Mouse (Mus musculus): Measurements from ENCODE around the gene Sos2. TPM values are rescaled to one million over a fixed set of nuclear protein-coding genes. Genes with fewer than 3 reads are reported as not detected.
A peak's percentile ranks its signal among the peaks of the same experiment; 100 is the strongest.

Gene Sos2
- polyA plus RNA-seq, 1 experiment from 2014 or later, result 8.5 TPM

GRCm38 (mm10) chr12:69544994-69545393 lies 136.7 kb downstream of the Sos2 start:
- Histone ChIP-seq H3K36me3 (no peaks in the 10 kb centered on the region), H3K27ac (no peak overlapping the region), H3K4me3 (replicated peaks) (no peak overlapping the region), H3K4me1 (replicated peaks) (no peaks in the 10 kb centered on the region), H3K9me3 (no peaks in the 10 kb centered on the region), H3K4me2 (replicated peaks) (no peak overlapping the region), H3K9ac (no peak overlapping the region), H3K27me3 (replicated peaks) (no peaks in the 10 kb centered on the region)
- no peak for ATAC-seq
- WGBS, result 87% methylated on average over 6 of the region's 6 CpGs

- no peak overlapping the region for H3K9ac ChIP-seq
- no peak overlapping the region for H3K4me2 ChIP-seq (replicated peaks)
- WGBS, result 46% methylated on average over 2 of the region's 2 CpGs
- H3K36me3 ChIP-seq, result no peaks in the 10 kb centered on the region
- ATAC-seq, result no peak
- H3K27ac ChIP-seq, result no peak overlapping the region
- H3K4me1 ChIP-seq (replicated peaks), result no peaks in the 10 kb centered on the region
- H3K9me3 ChIP-seq, result no peaks in the 10 kb centered on the region
- H3K27me3 ChIP-seq (replicated peaks), result no peaks in the 10 kb centered on the region
- H3K4me3 ChIP-seq (replicated peaks), result no peak overlapping the region
Observed at GRCm38 (mm10) chr12:69544562-69544961, 137.1 kb downstream of the Sos2 start.

GRCm38 (mm10) chr12:69542376-69542775 lies 139.3 kb downstream of the Sos2 start:
- no peak overlapping the region for H3K4me2 ChIP-seq (replicated peaks)
- WGBS, result 92% methylated on average over 8 of the region's 8 CpGs
- H3K36me3 ChIP-seq, result no peaks in the 10 kb centered on the region
- no peak overlapping the region for H3K4me3 ChIP-seq (replicated peaks)
- H3K27ac ChIP-seq, result no peak overlapping the region
- peaks cover 18% of the 10 kb centered on the region for H3K4me1 ChIP-seq (replicated peaks)
- H3K9ac ChIP-seq, result no peak overlapping the region
- no peaks in the 10 kb centered on the region for H3K9me3 ChIP-seq
- ATAC-seq, result no peak
- H3K27me3 ChIP-seq (replicated peaks), result no peaks in the 10 kb centered on the region

- H3K9me3 ChIP-seq, result no peaks in the 10 kb centered on the region
- WGBS, result 58% methylated on average over 8 of the region's 8 CpGs
- H3K27ac ChIP-seq, result no peak overlapping the region
- H3K36me3 ChIP-seq, result no peaks in the 10 kb centered on the region
- no peak overlapping the region for H3K4me3 ChIP-seq (replicated peaks)
- no peak for ATAC-seq
- H3K9ac ChIP-seq, result no peak overlapping the region
- H3K27me3 ChIP-seq (replicated peaks), result no peaks in the 10 kb centered on the region
- H3K4me2 ChIP-seq (replicated peaks), result no peak overlapping the region
- H3K4me1 ChIP-seq (replicated peaks), result peaks cover 18% of the 10 kb centered on the region
Observed at GRCm38 (mm10) chr12:69541663-69542062, 140.0 kb downstream of the Sos2 start.

GRCm38 (mm10) chr12:69539353-69539752 lies 142.3 kb downstream of the Sos2 start:
- WGBS, result 54% methylated on average over 7 of the region's 7 CpGs
- H3K9me3 ChIP-seq, result no peaks in the 10 kb centered on the region
- no peaks in the 10 kb centered on the region for H3K27me3 ChIP-seq (replicated peaks)
- no peaks in the 10 kb centered on the region for H3K36me3 ChIP-seq
- no peak overlapping the region for H3K9ac ChIP-seq
- peaks cover 18% of the 10 kb centered on the region for H3K4me1 ChIP-seq (replicated peaks)
- no peak overlapping the region for H3K27ac ChIP-seq
- no peak overlapping the region for H3K4me2 ChIP-seq (replicated peaks)
- H3K4me3 ChIP-seq (replicated peaks), result no peak overlapping the region
- ATAC-seq, result no peak

GRCm38 (mm10) chr12:69538362-69538950 lies 143.2 kb downstream of the Sos2 start:
- WGBS, result 42% methylated on average over 4 of the region's 4 CpGs
- H3K27ac ChIP-seq, result peak overlapping the region; percentile 89

GRCm38 (mm10) chr12:69537675-69538361 lies 143.8 kb downstream of the Sos2 start:
- Histone ChIP-seq H3K9me3 (no peaks in the 10 kb centered on the region), H3K4me3 (replicated peaks) (peak overlapping the region; percentile 25), H3K4me1 (replicated peaks) (peaks cover 18% of the 10 kb centered on the region), H3K27ac (peak overlapping the region; percentile 89), H3K9ac (peak overlapping the region; percentile 28; the same call in 1 of the 2 replicates), H3K27me3 (replicated peaks) (no peaks in the 10 kb centered on the region), H3K4me2 (replicated peaks) (peak overlapping the region; percentile 70), H3K36me3 (no peaks in the 10 kb centered on the region)
- ATAC-seq, result peak; percentile 73
- WGBS, result 11% methylated on average over 19 of the region's 19 CpGs

More at GRCm38 (mm10) chr12:69538362-69538950, 143.2 kb downstream of the Sos2 start:
- H3K27me3 ChIP-seq (replicated peaks), result no peaks in the 10 kb centered on the region
- H3K9ac ChIP-seq, result 0 out of 2 replicates have a peak overlapping the region, but pooled peaks have one; percentile 28
- H3K4me2 ChIP-seq (replicated peaks), result peak overlapping the region; percentile 70
- no peak for ATAC-seq
- peaks cover 18% of the 10 kb centered on the region for H3K4me1 ChIP-seq (replicated peaks)
- H3K4me3 ChIP-seq (replicated peaks), result no peak overlapping the region
- H3K36me3 ChIP-seq, result no peaks in the 10 kb centered on the region
- H3K9me3 ChIP-seq, result no peaks in the 10 kb centered on the region

GRCm38 (mm10) chr12:69537243-69537674 lies 144.4 kb downstream of the Sos2 start:
- peak overlapping the region; percentile 89 for H3K27ac ChIP-seq
- H3K27me3 ChIP-seq (replicated peaks), result no peaks in the 10 kb centered on the region
- peak; percentile 83 for ATAC-seq
- H3K36me3 ChIP-seq, result no peaks in the 10 kb centered on the region
- peak overlapping the region; percentile 25; the same call in 1 of the 2 replicates for H3K4me3 ChIP-seq (replicated peaks)
- H3K4me2 ChIP-seq (replicated peaks), result peak overlapping the region; percentile 70
- H3K9me3 ChIP-seq, result no peaks in the 10 kb centered on the region
- H3K9ac ChIP-seq, result peak overlapping the region; percentile 3; the same call in 1 of the 2 replicates
- peaks cover 18% of the 10 kb centered on the region for H3K4me1 ChIP-seq (replicated peaks)
- WGBS, result 22% methylated on average over 10 of the region's 10 CpGs

- 0 out of 2 replicates have a peak, but pooled peaks have one; percentile 6 for ATAC-seq
- H3K4me3 ChIP-seq (replicated peaks), result no peak overlapping the region
- H3K27ac ChIP-seq, result peak overlapping the region; percentile 89; the same call in 1 of the 2 replicates
- no peaks in the 10 kb centered on the region for H3K9me3 ChIP-seq
- peak overlapping the region; percentile 70 for H3K4me2 ChIP-seq (replicated peaks)
- H3K27me3 ChIP-seq (replicated peaks), result no peaks in the 10 kb centered on the region
- peaks cover 18% of the 10 kb centered on the region for H3K4me1 ChIP-seq (replicated peaks)
- 66% methylated on average over 10 of the region's 10 CpGs for WGBS
- H3K9ac ChIP-seq, result no peak overlapping the region; the same call in 1 of the 2 replicates
- H3K36me3 ChIP-seq, result no peaks in the 10 kb centered on the region
Observed at GRCm38 (mm10) chr12:69536616-69537242, 144.9 kb downstream of the Sos2 start.

Other genes starting within 250 kb of the Sos2 start
- 25.6 and 26.7 TPM in 2 replicates for gene Vcpkmt, start 98.8 kb downstream of the Sos2 start, polyA plus RNA-seq (2015; fragmentation: Nextera tagmentation; extraction: Ambion mirVana)
- gene L2hgdh, start 43.0 kb upstream of the Sos2 start, polyA plus RNA-seq (2015; fragmentation: Nextera tagmentation; extraction: Ambion mirVana), result 20.7 and 21.6 TPM in 2 replicates
- gene Atp5s, start 43.1 kb upstream of the Sos2 start, polyA plus RNA-seq (2015; fragmentation: Nextera tagmentation; extraction: Ambion mirVana), result 29.6 and 31.3 TPM in 2 replicates
- gene Cdkl1, start 109.4 kb upstream of the Sos2 start, polyA plus RNA-seq (2015; fragmentation: Nextera tagmentation; extraction: Ambion mirVana), result 2.7 and 2.9 TPM in 2 replicates
- 5.6 and 5.9 TPM in 2 replicates for gene Atl1, start 210.8 kb upstream of the Sos2 start, polyA plus RNA-seq (2015; fragmentation: Nextera tagmentation; extraction: Ambion mirVana)
- gene Map4k5, start 211.3 kb upstream of the Sos2 start, polyA plus RNA-seq (2015; fragmentation: Nextera tagmentation; extraction: Ambion mirVana), result 22.0 and 25.4 TPM in 2 replicates